Mouse (Mus musculus) limb, embryonic 11.5 days (tissue): Measurements from ENCODE around the gene B3glct. TPM values are rescaled to one million over a fixed set of nuclear protein-coding genes. Genes with fewer than 3 reads are reported as not detected.

Experiments used
- ATAC-seq: fragments of 200-750 bp; cut with Nextera tagmentation; 2 replicates; pipeline ENCODE4 v1.8.0; 2017; ENCODE audit warnings: low read depth; ENCODE audit not compliant: insufficient number of reproducible peaks, low FRiP score, low TSS enrichment
- DNase-seq: peaks from one replicate; pipeline ENCODE4 v3.0.0-alpha.2; 2015; ENCODE audit warnings: low spot score
- H3K27ac ChIP-seq: fragments of 300-500 bp; sonication (generic); replicated peaks from 2 replicates; pipeline ENCODE4 v1.5.1; 2014; ENCODE audit warnings: low read depth, mild to moderate bottlenecking, low read length
- H3K27me3 ChIP-seq: fragments of 300-500 bp; sonication (generic); 2 replicates; pipeline ENCODE4 v1.6.1; 2014; ENCODE audit warnings: mild to moderate bottlenecking, low read length, mixed read lengths; ENCODE audit not compliant: control insufficient read depth, insufficient read depth
- H3K36me3 ChIP-seq: fragments of 300-500 bp; sonication (generic); 2 replicates; pipeline ENCODE4 v1.6.1; 2014; ENCODE audit warnings: mild to moderate bottlenecking, low read length, moderate library complexity, mixed read lengths; ENCODE audit not compliant: control insufficient read depth, insufficient read depth
- H3K4me1 ChIP-seq: fragments of 300-500 bp; sonication (generic); 2 replicates; pipeline ENCODE4 v1.6.1; 2014; ENCODE audit warnings: low read length, mixed read lengths; ENCODE audit not compliant: control insufficient read depth, insufficient read depth
- H3K4me2 ChIP-seq: fragments of 300-500 bp; sonication (generic); 2 replicates; pipeline ENCODE4 v1.6.1; 2014; ENCODE audit warnings: low read depth, mild to moderate bottlenecking, moderate library complexity; ENCODE audit not compliant: severe bottlenecking
- H3K4me3 ChIP-seq: fragments of 300-500 bp; sonication (generic); 2 replicates; pipeline ENCODE4 v1.5.1; 2014; ENCODE audit warnings: low read depth, low read length
- H3K9ac ChIP-seq: fragments of 300-500 bp; sonication (generic); 2 replicates; pipeline ENCODE4 v1.6.1; 2014; ENCODE audit warnings: mild to moderate bottlenecking, low read length
- H3K9me3 ChIP-seq: fragments of 300-500 bp; sonication (generic); 2 replicates; pipeline ENCODE4 v1.6.1; 2016; ENCODE audit warnings: low read length; ENCODE audit not compliant: control insufficient read depth
- WGBS: fragments of 180-500 bp; shearing (Covaris S2); extraction: QIAGEN DNeasy Blood & Tissue Kit; methylation state at CpG from one replicate; pipeline ENCODE4 v1.1.7; 2014; 5-methylcytosine and 5-hydroxymethylcytosine counted together
- polyA plus RNA-seq: library from polyadenylated mRNA; unstranded; fragments of >200 nt; fragmentation: Nextera tagmentation; extraction: Ambion mirVana; gene quantifications from 2 replicates; pipeline ENCODE4 v1.2.1, GENCODE M21; 2014

B3glct gene
- polyA plus RNA-seq, result 22.4 and 23.0 TPM in 2 replicates

- peaks cover 12% of the 10 kb centered on the region; the same call in 1 of the 2 replicates for H3K4me1 ChIP-seq
- whole genome bisulfite sequencing, result under 1% methylated on average over 70 of the region's 106 CpGs
- peak within 1 kb of the TSS; percentile 80 for H3K4me3 ChIP-seq
- H3K4me2 ChIP-seq, result peak within 1 kb of the TSS; percentile 94
- DNase-seq (peak; percentile 89), ATAC-seq (peak; percentile 92)
- H3K9me3 ChIP-seq, result no peaks in the 10 kb centered on the region
- H3K27ac ChIP-seq, result peak within 1 kb of the TSS; percentile 85; the same call in 1 of the 2 replicates
- H3K9ac ChIP-seq, result peak within 1 kb of the TSS; percentile 85
- no peaks in the 10 kb centered on the region for H3K36me3 ChIP-seq
- H3K27me3 ChIP-seq, result no peaks in the 10 kb centered on the region
These were observed at the start of gene B3glct for GRCm38 (mm10) chr5:149678100-149678989. B3glct (plus strand) TSS chr5:149678230.

GRCm38 (mm10) chr5:149634409-149635035 is 43.5 kb upstream of the B3glct start:
- no peak overlapping the region for H3K27ac ChIP-seq
- peak overlapping the region; percentile 53; the same call in 1 of the 2 replicates for H3K9ac ChIP-seq
- 80% methylated on average over 11 of the region's 11 CpGs for WGBS

GRCm38 (mm10) chr5:149635556-149635955 is 42.5 kb upstream of the B3glct start:
- DNase-seq (no peak), ATAC-seq (no peak)
- no peaks in the 10 kb centered on the region for H3K9me3 ChIP-seq
- H3K27me3 ChIP-seq, result no peaks in the 10 kb centered on the region
- peaks cover 9% of the 10 kb centered on the region for H3K4me1 ChIP-seq
- under 1% methylated on average over 24 of the region's 24 CpGs for WGBS
- peaks cover 13% of the 10 kb centered on the region for H3K36me3 ChIP-seq
- H3K4me3 ChIP-seq, result peak overlapping the region; percentile 56
- peak overlapping the region; percentile 67 for H3K9ac ChIP-seq
- H3K4me2 ChIP-seq, result peak overlapping the region; percentile 65
- peak overlapping the region; percentile 61 for H3K27ac ChIP-seq

More at GRCm38 (mm10) chr5:149634409-149635035, 43.5 kb upstream of the B3glct start:
- H3K9me3 ChIP-seq, result no peaks in the 10 kb centered on the region
- no peak for ATAC-seq
- H3K4me2 ChIP-seq, result peak overlapping the region; percentile 65
- peaks cover 18% of the 10 kb centered on the region for H3K36me3 ChIP-seq
- H3K27me3 ChIP-seq, result no peaks in the 10 kb centered on the region
- peak overlapping the region; percentile 56 for H3K4me3 ChIP-seq
- peaks cover 9% of the 10 kb centered on the region for H3K4me1 ChIP-seq
- no peak for DNase-seq

GRCm38 (mm10) chr5:149636075-149636920 is 41.7 kb upstream of the B3glct start, which contains the start of gene Hsph1:
Hsph1 (minus strand) TSS chr5:149636376.
- H3K4me1 ChIP-seq, result peaks cover 9% of the 10 kb centered on the region
- H3K27ac ChIP-seq, result peak within 1 kb of the TSS; percentile 61
- H3K27me3 ChIP-seq, result no peaks in the 10 kb centered on the region
- H3K4me2 ChIP-seq, result peak within 1 kb of the TSS; percentile 65
- peak within 1 kb of the TSS; percentile 67 for H3K9ac ChIP-seq
- H3K9me3 ChIP-seq, result no peaks in the 10 kb centered on the region
- under 1% methylated on average over 60 of the region's 60 CpGs for WGBS
- DNase-seq (peak; percentile 99), ATAC-seq (peak; percentile 99)
- peak within 1 kb of the TSS; percentile 56 for H3K4me3 ChIP-seq
- peaks cover 7% of the 10 kb centered on the region; the same call in 1 of the 2 replicates for H3K36me3 ChIP-seq

GRCm38 (mm10) chr5:149637306-149637705 is 40.7 kb upstream of the B3glct start:
- 65% methylated on average over 8 of the region's 8 CpGs for WGBS
- Histone ChIP-seq H3K4me3 (no peak overlapping the region), H3K9ac (no peak overlapping the region; the same call in 1 of the 2 replicates), H3K27me3 (no peaks in the 10 kb centered on the region), H3K9me3 (no peaks in the 10 kb centered on the region), H3K4me2 (peak overlapping the region; percentile 24; the same call in 1 of the 2 replicates), H3K4me1 (peaks cover 9% of the 10 kb centered on the region), H3K27ac (no peak overlapping the region), H3K36me3 (0 out of 2 replicates have a peak, but pooled peaks cover 5% of the 10 kb centered on the region)
- no peak for ATAC-seq
- DNase-seq, result peak; percentile 27

GRCm38 (mm10) chr5:149641277-149641892 is 36.6 kb upstream of the B3glct start:
- Histone ChIP-seq H3K27ac (no peak overlapping the region), H3K9ac (no peak overlapping the region), H3K9me3 (no peaks in the 10 kb centered on the region), H3K4me1 (no peaks in the 10 kb centered on the region), H3K36me3 (no peaks in the 10 kb centered on the region), H3K4me3 (no peak overlapping the region), H3K4me2 (no peak overlapping the region), H3K27me3 (no peaks in the 10 kb centered on the region)
- WGBS, result 87% methylated on average over 8 of the region's 8 CpGs
- DNase-seq (no peak), ATAC-seq (no peak)

- no peaks in the 10 kb centered on the region for H3K27me3 ChIP-seq
- H3K36me3 ChIP-seq, result no peaks in the 10 kb centered on the region
- H3K4me2 ChIP-seq, result no peak overlapping the region
- H3K27ac ChIP-seq, result no peak overlapping the region
- H3K4me3 ChIP-seq, result no peak overlapping the region
- no peaks in the 10 kb centered on the region for H3K4me1 ChIP-seq
- no peaks in the 10 kb centered on the region for H3K9me3 ChIP-seq
- 56% methylated on average over 6 of the region's 6 CpGs for WGBS
- ATAC-seq, result no peak
- no peak overlapping the region for H3K9ac ChIP-seq
- DNase-seq, result peak; percentile 45
These were observed 35.7 kb upstream of the B3glct start for GRCm38 (mm10) chr5:149642366-149642765.
